Mouse (Mus musculus) C2C12 (cell line): Measurements from ENCODE around the gene Best3.

Source experiments
- CEBPB ChIP-seq: IDR thresholded peaks from one replicate; pipeline ENCODE4 v1.6.1; 2011; ENCODE audit warnings: low read depth, mild to moderate bottlenecking, control low read depth, moderate library complexity
- CTCF ChIP-seq: IDR thresholded peaks from one replicate; pipeline ENCODE4 v1.5.1; 2011; ENCODE audit not compliant: control insufficient read depth, insufficient read depth, insufficient read length
- MAX ChIP-seq: IDR thresholded peaks from one replicate; pipeline ENCODE4 v1.6.1; 2011; ENCODE audit warnings: mild to moderate bottlenecking, control low read depth
- MYOD1 ChIP-seq: IDR thresholded peaks from one replicate; pipeline ENCODE4 v1.6.1; 2011; ENCODE audit warnings: low read depth; ENCODE audit not compliant: control insufficient read depth, insufficient read length
- MYOG ChIP-seq: IDR thresholded peaks from one replicate; pipeline ENCODE4 v1.6.1; 2011; ENCODE audit not compliant: control insufficient read depth, insufficient read length; ENCODE audit errors: extremely low read depth
- USF1 ChIP-seq: IDR thresholded peaks from one replicate; pipeline ENCODE4 v1.6.1; 2011; ENCODE audit warnings: low read depth, mild to moderate bottlenecking, control low read depth, moderate library complexity

GRCm38 (mm10) chr10:117055668-117056067 is 69.6 kb downstream of the Best3 start:
- TF ChIP-seq CTCF (no peak), MYOG (no peak), MYOD1 (no peak), MAX (no peak), CEBPB (no peak), USF1 (no peak)
